Comparison of ENCODE assay signal across 15 mouse cellular contexts in the genomic region with DNA sequence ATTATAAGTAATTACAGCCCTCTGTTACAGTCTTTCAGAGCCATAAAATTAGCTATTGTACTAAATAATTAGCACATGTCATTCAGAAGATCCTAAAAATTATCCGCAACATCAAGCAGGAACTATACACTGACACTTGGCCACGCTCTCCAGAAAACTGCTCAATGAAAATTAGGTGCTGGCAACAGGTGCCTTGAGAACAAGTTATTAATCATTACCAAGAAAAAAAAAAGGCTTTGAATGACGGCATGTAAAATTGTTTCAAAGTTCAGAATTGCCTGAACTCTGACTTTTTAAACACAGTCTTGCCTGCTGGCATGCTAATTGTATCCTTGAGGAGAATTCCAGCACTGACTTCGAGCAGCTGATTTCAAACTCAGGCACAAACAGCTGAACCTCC.
"Had no signal": no experiment of that assay in that cellular context is flagged by ENCODE, and none has a peak within 500 bp of the region (broad histone marks: within the 10 kb centered on the region; RNA-seq: fewer than 3 reads in every experiment).

No protein-coding gene starts in this region.

- H3K4me1 ChIP-seq: limb, embryonic 13.5 days; megakaryocyte, embryonic 14.5 days; midbrain, embryonic 15.5 days; neural tube, embryonic 12.5 days; stomach, embryonic 15.5 days had no signal

- H3K4me2 ChIP-seq: limb, embryonic 13.5 days; liver, embryonic 11.5 days; lung, embryonic 14.5 days; midbrain, embryonic 11.5 days; midbrain, embryonic 15.5 days; neural tube, embryonic 12.5 days; stomach, embryonic 15.5 days had no signal

- H3K4me3 ChIP-seq: limb, embryonic 13.5 days; megakaryocyte, embryonic 14.5 days; midbrain, embryonic 15.5 days; neural tube, embryonic 12.5 days; stomach, embryonic 15.5 days had no signal

- H3K27me3 ChIP-seq: limb, embryonic 13.5 days; megakaryocyte, embryonic 14.5 days; midbrain, embryonic 15.5 days; stomach, embryonic 15.5 days had no signal

- ATAC-seq: inflammation-experienced regulatory T-cells, adult 6 months; midbrain, embryonic 15.5 days had no signal

- H3K9ac ChIP-seq: limb, embryonic 13.5 days; lung, embryonic 14.5 days; midbrain, embryonic 15.5 days; neural tube, embryonic 12.5 days; stomach, embryonic 15.5 days had no signal

- H3K36me3 ChIP-seq: limb, embryonic 13.5 days; midbrain, embryonic 15.5 days; neural tube, embryonic 12.5 days; stomach, embryonic 15.5 days had no signal

- H3K9me3 ChIP-seq: limb, embryonic 13.5 days; midbrain, embryonic 15.5 days; neural tube, embryonic 12.5 days; stomach, embryonic 15.5 days had no signal

- DNase-seq: left cerebral cortex, postnatal 4 days; lung, embryonic 14.5 days; lung, postnatal 14 days; right cerebral cortex, postnatal 14 days; thymus, adult 2 months; thymus, postnatal 36 days had no signal

- H3K27ac ChIP-seq: limb, embryonic 13.5 days; macrophage; midbrain, embryonic 15.5 days; neural tube, embryonic 12.5 days; stomach, embryonic 15.5 days had no signal
